Mouse (Mus musculus): ENCODE measurements around the gene Rhno1. TPM values are rescaled to one million over a fixed set of nuclear protein-coding genes. Genes with fewer than 3 reads are reported as not detected.
A peak's percentile ranks its signal among the peaks of the same experiment; 100 is the strongest.

Rhno1 gene
- polyA plus RNA-seq, 1 experiment from 2014 or later = 68.3 TPM

DNA sequence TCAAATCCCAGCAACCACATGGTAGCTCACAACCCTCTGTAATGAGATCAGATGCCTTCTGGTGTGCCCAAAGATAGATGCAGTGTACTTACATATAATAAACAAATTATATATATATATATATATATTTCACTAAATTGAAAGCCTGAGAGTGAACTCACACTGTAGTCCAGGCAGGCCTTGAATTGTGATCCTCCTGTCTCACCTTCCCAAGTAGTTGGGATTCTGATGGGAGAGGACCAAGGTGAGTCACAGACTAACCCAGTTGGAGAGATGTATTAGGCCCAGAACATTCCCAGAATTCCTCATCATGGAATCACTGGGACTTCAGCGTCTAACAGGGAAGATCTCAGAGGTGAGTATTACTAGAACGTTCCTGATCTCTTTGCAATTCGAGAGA, 36.3 kb upstream of the Rhno1 start, which contains the start of gene Nrip2:
Gene Nrip2, plus strand, starts transcription at position 301 of the 400 bp plus-strand sequence.
- DNase-seq (ENCODE audit: low spot score) (no peak), ATAC-seq (replicated peaks; ENCODE audit: low FRiP score, low read depth) (no peak)
- Histone ChIP-seq H3K36me3 (ENCODE audit: insufficient read depth, low read length) (no peaks in the 10 kb centered on the region), H3K27ac (peak within 1 kb of the TSS; percentile 71), H3K4me2 (ENCODE audit: low read length) (peak within 1 kb of the TSS; percentile 53), H3K4me3 (replicated peaks; ENCODE audit: low read depth, low read length) (peak within 1 kb of the TSS; percentile 30), H3K9me3 (replicated peaks; ENCODE audit: low read length) (no peaks in the 10 kb centered on the region), H3K9ac (ENCODE audit: low read depth, low read length) (peak within 1 kb of the TSS; percentile 31), H3K4me1 (replicated peaks; ENCODE audit: insufficient read depth, low read length) (0 out of 2 replicates have a peak, but pooled peaks cover 9% of the 10 kb centered on the region), H3K27me3 (ENCODE audit: insufficient read depth, low read length) (no peaks in the 10 kb centered on the region)
- WGBS = 48% methylated on average over 3 of the region's 3 CpGs
- no peak for TF ChIP-seq CTCF (IDR thresholded peaks at IDR 0.05; ENCODE audit: low read depth)

DNA sequence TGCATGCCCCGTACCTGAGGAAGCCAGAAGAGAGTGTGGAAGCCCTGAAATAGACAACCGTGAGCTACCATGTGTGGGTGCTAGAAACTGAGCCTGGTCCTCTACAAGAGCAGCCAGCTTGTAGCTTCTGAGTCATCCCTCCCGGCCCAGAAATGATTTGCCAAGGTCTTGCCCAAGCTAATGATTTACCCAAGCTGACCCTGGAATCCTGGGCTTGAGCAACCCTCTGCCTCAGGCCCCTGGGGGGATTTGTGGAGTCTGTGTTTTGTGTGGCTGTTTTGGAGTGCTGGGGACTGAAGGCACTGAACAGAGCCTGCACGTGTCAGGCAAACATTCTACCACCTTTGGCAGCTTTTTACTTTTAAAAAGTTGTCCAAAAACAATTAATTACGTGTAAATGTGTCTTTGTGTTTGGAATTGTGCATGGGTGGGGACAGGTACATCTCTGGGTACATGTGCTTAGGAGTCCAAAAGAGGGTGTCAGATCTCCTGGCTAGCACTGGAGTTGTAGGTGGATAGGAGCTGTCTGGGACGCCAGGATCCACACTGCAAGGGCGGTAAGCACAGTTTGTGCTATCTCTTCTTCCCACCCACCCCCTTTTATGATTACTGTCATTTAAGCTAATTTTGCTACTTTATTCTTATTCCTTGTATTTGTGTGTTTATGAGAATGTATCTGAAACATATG, 35.0 kb upstream of the Rhno1 start:
- peak; percentile 39 for DNase-seq (ENCODE audit: low spot score)
- H3K9me3 ChIP-seq (replicated peaks; ENCODE audit: low read length) = no peaks in the 10 kb centered on the region
- H3K9ac ChIP-seq (ENCODE audit: low read depth, low read length) = no peak overlapping the region
- 0 out of 2 replicates have a peak, but pooled peaks cover 9% of the 10 kb centered on the region for H3K4me1 ChIP-seq (replicated peaks; ENCODE audit: insufficient read depth, low read length)
- H3K36me3 ChIP-seq (ENCODE audit: insufficient read depth, low read length) = no peaks in the 10 kb centered on the region
- no peak for TF ChIP-seq CTCF (IDR thresholded peaks at IDR 0.05; ENCODE audit: low read depth)
- no peaks in the 10 kb centered on the region for H3K27me3 ChIP-seq (ENCODE audit: insufficient read depth, low read length)
- H3K27ac ChIP-seq = no peak overlapping the region; the same call in 1 of the 2 replicates
- H3K4me3 ChIP-seq (replicated peaks; ENCODE audit: low read depth, low read length) = no peak overlapping the region
- peak; percentile 50 for ATAC-seq (replicated peaks; ENCODE audit: low FRiP score, low read depth)
- H3K4me2 ChIP-seq (ENCODE audit: low read length) = no peak overlapping the region
- WGBS = 68% methylated on average over 7 of the region's 7 CpGs

DNA sequence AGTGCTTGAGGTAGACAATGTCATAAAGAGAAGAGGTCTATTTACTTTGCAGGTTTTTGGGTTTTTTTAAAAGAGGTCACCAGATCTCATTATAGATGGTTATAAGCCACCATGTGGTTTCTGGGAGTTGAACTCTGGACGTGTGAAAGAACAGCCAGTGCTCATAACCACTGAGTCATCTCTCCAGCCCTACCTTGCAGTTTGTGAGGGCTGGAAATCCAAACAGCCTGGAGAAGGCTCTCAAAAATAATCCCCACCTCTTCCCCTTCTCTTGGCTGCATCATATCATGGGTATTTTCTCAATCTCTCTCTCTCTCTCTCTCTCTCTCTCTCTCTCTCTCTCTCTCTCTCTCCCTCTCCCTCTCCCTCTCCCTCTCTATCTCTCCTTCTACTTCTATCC, 28.0 kb upstream of the Rhno1 start:
- DNase-seq (ENCODE audit: low spot score) (no peak), ATAC-seq (replicated peaks; ENCODE audit: low FRiP score, low read depth) (no peak)
- Histone ChIP-seq H3K4me2 (ENCODE audit: low read length) (no peak overlapping the region), H3K9ac (ENCODE audit: low read depth, low read length) (no peak overlapping the region), H3K4me1 (replicated peaks; ENCODE audit: insufficient read depth, low read length) (no peaks in the 10 kb centered on the region), H3K4me3 (replicated peaks; ENCODE audit: low read depth, low read length) (no peak overlapping the region), H3K27ac (no peak overlapping the region), H3K36me3 (ENCODE audit: insufficient read depth, low read length) (no peaks in the 10 kb centered on the region), H3K9me3 (replicated peaks; ENCODE audit: low read length) (no peaks in the 10 kb centered on the region), H3K27me3 (ENCODE audit: insufficient read depth, low read length) (no peaks in the 10 kb centered on the region)
- 45% methylated on average over 1 of the region's 1 CpGs for WGBS
- no peak for TF ChIP-seq CTCF (IDR thresholded peaks at IDR 0.05; ENCODE audit: low read depth)

DNA sequence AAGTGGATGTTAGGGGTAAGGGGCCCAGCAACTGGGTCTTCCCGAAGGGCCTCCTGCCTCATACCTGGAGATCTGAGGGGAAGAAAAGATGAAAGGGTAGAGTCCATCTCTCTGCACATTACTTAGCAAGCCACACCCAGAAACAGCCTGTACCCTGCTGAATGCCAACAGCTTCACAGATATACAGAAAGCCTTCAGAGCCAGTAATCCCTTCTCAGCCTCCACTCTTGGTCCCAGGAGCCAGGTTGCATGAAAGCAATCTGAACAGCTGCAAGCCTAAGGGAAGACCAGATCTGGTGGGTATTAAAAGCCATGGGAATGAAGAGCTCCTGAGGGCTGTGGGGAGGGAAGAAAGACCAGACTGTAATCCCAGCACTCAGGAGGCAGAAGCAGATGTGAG, 26.5 kb upstream of the Rhno1 start:
- Histone ChIP-seq H3K4me3 (replicated peaks; ENCODE audit: low read depth, low read length) (no peak overlapping the region), H3K4me1 (replicated peaks; ENCODE audit: insufficient read depth, low read length) (no peaks in the 10 kb centered on the region), H3K36me3 (ENCODE audit: insufficient read depth, low read length) (no peaks in the 10 kb centered on the region), H3K27ac (no peak overlapping the region), H3K27me3 (ENCODE audit: insufficient read depth, low read length) (no peaks in the 10 kb centered on the region), H3K9me3 (replicated peaks; ENCODE audit: low read length) (no peaks in the 10 kb centered on the region), H3K4me2 (ENCODE audit: low read length) (no peak overlapping the region), H3K9ac (ENCODE audit: low read depth, low read length) (no peak overlapping the region)
- DNase-seq (ENCODE audit: low spot score) (no peak), ATAC-seq (replicated peaks; ENCODE audit: low FRiP score, low read depth) (no peak)
- 95% methylated on average over 1 of the region's 1 CpGs for WGBS
- TF ChIP-seq CTCF (IDR thresholded peaks at IDR 0.05; ENCODE audit: low read depth) = no peak

DNA sequence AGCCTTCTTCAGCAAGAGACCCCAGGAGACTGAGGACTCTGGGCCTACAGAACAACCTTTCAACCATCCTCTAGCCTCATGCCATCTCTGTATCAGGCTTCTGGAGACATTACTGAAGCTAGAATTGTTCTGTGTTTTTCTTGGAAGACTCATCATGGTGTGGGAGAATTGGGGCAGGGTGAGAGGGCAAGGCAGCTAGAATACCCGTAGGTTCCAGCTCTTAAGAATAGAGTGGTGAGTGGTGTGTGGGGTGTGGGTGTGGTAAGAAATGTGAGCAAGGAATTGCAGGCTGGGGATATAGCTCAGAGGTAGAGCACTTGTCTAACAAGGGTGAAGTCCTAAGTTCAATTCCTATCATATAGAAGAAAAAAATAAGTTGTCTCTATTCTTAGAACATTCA, 22.3 kb upstream of the Rhno1 start:
- no peaks in the 10 kb centered on the region for H3K36me3 ChIP-seq (ENCODE audit: insufficient read depth, low read length)
- ATAC-seq (replicated peaks; ENCODE audit: low FRiP score, low read depth) (no peak), DNase-seq (ENCODE audit: low spot score) (no peak)
- H3K27ac ChIP-seq = no peak overlapping the region
- no peak overlapping the region for H3K4me3 ChIP-seq (replicated peaks; ENCODE audit: low read depth, low read length)
- H3K9ac ChIP-seq (ENCODE audit: low read depth, low read length) = no peak overlapping the region
- no peak for TF ChIP-seq CTCF (IDR thresholded peaks at IDR 0.05; ENCODE audit: low read depth)
- no peaks in the 10 kb centered on the region for H3K4me1 ChIP-seq (replicated peaks; ENCODE audit: insufficient read depth, low read length)
- no peaks in the 10 kb centered on the region for H3K27me3 ChIP-seq (ENCODE audit: insufficient read depth, low read length)
- no peak overlapping the region for H3K4me2 ChIP-seq (ENCODE audit: low read length)
- WGBS = 48% methylated on average over 1 of the region's 1 CpGs
- H3K9me3 ChIP-seq (replicated peaks; ENCODE audit: low read length) = no peaks in the 10 kb centered on the region

DNA sequence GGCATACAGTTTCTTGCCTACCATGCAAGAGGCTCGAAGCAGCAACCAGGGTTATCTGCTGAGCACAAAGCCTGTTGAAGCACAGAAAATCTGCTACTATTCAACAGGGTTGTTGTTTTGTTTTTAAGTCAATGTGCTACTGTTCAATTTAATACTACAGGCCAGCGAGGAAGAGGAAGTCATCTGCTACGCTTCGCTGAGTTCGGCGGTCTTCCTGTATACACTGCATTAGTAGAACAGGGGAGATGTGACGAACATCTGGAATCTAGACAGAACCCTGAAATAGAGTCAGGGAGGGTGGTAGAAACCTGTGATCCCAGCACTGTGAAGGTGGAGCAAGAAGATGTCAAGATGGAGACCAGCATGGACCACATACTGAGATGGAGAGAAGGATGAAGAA, 21.0 kb upstream of the Rhno1 start:
- H3K27ac ChIP-seq = no peak overlapping the region
- H3K4me2 ChIP-seq (ENCODE audit: low read length) = no peak overlapping the region
- no peaks in the 10 kb centered on the region for H3K36me3 ChIP-seq (ENCODE audit: insufficient read depth, low read length)
- no peak overlapping the region for H3K4me3 ChIP-seq (replicated peaks; ENCODE audit: low read depth, low read length)
- H3K9ac ChIP-seq (ENCODE audit: low read depth, low read length) = no peak overlapping the region
- no peaks in the 10 kb centered on the region for H3K9me3 ChIP-seq (replicated peaks; ENCODE audit: low read length)
- no peaks in the 10 kb centered on the region for H3K4me1 ChIP-seq (replicated peaks; ENCODE audit: insufficient read depth, low read length)
- ATAC-seq (replicated peaks; ENCODE audit: low FRiP score, low read depth) = no peak
- no peaks in the 10 kb centered on the region for H3K27me3 ChIP-seq (ENCODE audit: insufficient read depth, low read length)
- DNase-seq (ENCODE audit: low spot score) = no peak
- no peak for TF ChIP-seq CTCF (IDR thresholded peaks at IDR 0.05; ENCODE audit: low read depth)
- 56% methylated on average over 7 of the region's 7 CpGs for WGBS

DNA sequence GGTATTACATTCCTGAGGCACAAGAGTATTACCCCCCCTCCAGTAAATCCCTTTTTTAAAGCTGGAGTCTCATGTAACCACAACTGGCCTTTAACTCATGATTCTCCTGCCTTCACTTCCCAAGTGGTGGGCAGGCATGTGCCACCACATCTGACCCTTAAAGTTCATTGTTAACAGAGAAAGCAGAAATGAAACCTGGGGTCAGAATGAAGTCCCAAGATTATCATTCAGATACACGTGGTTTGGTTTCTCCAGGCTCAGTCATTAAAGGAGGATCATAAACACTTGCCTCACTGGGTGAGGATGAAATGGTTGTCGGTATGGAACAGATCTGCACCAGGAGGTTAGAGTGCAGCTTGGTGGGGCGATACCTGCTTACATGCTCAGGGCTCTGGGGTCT, 18.5 kb upstream of the Rhno1 start:
- WGBS = 67% methylated on average over 3 of the region's 3 CpGs
- Histone ChIP-seq H3K36me3 (ENCODE audit: insufficient read depth, low read length) (no peaks in the 10 kb centered on the region), H3K4me2 (ENCODE audit: low read length) (no peak overlapping the region), H3K27ac (no peak overlapping the region), H3K9me3 (replicated peaks; ENCODE audit: low read length) (no peaks in the 10 kb centered on the region), H3K9ac (ENCODE audit: low read depth, low read length) (no peak overlapping the region), H3K27me3 (ENCODE audit: insufficient read depth, low read length) (no peaks in the 10 kb centered on the region), H3K4me1 (replicated peaks; ENCODE audit: insufficient read depth, low read length) (no peaks in the 10 kb centered on the region), H3K4me3 (replicated peaks; ENCODE audit: low read depth, low read length) (no peak overlapping the region)
- ATAC-seq (replicated peaks; ENCODE audit: low FRiP score, low read depth) = no peak
- TF ChIP-seq CTCF (IDR thresholded peaks at IDR 0.05; ENCODE audit: low read depth) = no peak
- no peak for DNase-seq (ENCODE audit: low spot score)

All from kidney, postnatal 0 days (tissue).